Mouse (Mus musculus) v-Abl transformed pro-B cells (cell line): Measurements from ENCODE around the gene Mybpc1.
"Not testable (repeated sequence)": the region's sequence is repeated elsewhere in the genome, so short reads cannot be mapped to it uniquely, and the experiment has no call there.

Source experiments
- in situ Hi-C, 2 experiments: fragments of 400-800 bp; cut with MboI; formaldehyde crosslinking; loops; one replicate each; pipeline ENCODE4 v1.15.1; 2025; ENCODE audit not compliant: unreplicated experiment in 2 of 2

Gene Mybpc1

DNA sequence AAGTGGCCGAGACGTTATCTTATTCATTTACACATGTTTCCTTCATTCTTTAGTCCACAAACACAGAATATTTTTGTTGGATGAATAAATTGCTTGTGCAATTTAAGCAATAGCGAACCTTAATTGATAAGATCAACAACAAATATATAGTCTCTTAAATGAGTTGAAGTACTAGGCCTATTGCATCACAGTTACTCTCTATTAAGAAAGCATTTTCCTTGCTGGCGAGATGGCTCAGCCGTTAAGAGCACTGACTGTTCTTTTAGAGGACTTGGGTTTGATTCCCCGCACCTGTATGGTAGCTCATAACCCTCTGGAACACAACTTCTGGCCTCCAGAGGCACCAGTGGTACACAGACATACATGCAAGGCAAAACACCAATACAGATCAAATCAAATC, 47.9 kb downstream of the Mybpc1 start:
- in situ Hi-C loops: loop anchor here in 1 of 2 experiments (10.0 kb wide), 1 partner anchor 108 kb away; no protein-coding TSS in a partner anchor

DNA sequence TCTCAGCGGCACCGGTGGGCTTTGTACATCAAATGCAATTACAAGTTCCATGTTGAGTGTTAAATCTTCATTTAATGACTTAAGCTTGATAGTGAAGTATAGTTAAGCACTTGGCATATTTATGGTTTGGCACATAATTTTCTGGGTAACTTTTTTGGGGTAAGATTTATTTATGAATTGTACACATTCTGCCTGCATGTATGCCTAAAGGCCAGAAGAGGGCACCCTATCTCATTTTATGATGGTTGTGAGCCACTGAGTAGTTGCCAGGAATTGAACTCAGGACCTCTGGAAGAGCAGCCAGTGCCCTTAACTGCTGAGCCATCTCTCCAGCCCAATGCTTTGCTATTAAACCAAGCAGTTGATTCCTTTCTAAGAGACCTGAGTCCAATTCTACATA, 52.2 kb downstream of the Mybpc1 start:
- in situ Hi-C loops: loop anchor here (5.0 to 10.0 kb wide), 6 partner anchors 35 to 175 kb away; partner anchors contain the start of genes Dram1 (in 1 of the 2) and Gnptab (in 1 of the 2)

DNA sequence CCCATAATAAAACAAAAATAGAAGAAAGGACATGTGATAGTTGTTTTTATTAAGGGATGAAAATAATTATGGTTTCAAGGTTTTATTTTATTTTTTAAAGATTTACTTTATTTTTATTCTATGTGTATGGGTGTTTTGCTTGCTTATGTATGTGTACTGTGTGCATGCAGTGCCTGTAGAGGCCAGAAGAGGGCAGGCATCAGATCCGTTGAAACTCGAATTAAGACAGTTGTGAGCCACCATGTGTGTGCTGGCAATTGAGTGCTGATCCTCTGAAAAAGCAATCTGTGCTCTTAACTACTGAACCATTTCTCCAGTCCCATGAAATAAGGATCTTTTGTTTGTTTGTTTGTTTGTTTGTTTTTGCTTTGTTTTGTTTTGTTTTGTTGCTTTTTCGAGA, 54.7 kb downstream of the Mybpc1 start:
- in situ Hi-C loops: loop anchor here (5.0 to 10.0 kb wide), 6 partner anchors 37 to 177 kb away; partner anchors contain the start of genes Dram1 (in 1 of the 2) and Gnptab (in 1 of the 2)

DNA sequence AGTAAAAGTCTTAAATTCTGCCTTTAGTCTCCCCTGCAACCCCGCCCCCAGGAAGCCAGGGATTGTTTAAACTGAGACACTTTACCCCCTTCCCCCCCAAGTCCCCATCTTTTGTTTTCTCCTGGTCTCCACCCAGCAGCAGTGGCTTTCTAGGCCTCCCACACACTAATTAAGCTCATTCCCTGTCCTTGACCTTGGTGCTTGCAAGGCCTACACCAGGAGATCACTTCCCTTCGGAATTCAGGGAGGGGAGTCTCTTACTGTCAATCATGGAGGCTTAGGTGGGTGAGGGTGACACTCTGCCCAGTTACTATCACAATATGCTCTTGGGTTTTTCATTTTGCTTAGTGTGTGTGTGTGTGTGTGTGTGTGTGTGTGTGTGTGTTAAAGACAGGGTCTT, 57.3 kb downstream of the Mybpc1 start:
- in situ Hi-C loops: no loop called here

DNA sequence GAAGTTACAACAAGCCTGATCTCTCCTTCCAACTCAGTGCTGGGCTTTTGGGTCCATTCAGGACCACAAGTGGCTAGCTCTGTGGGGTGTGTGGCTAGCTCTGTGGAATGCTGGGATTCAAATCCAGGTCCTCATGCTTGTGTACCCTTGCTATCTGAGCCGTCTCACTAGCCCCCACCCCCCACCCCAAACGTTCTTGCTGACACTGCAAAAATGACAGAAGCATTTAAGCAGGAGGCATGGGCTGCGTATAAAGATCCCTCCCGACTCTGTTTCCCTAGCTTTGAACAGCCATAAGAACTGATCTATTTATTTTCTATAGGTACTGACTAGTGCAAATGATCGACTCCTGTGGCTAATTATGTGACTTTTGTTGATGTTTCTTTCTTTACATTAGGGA, 74.3 kb downstream of the Mybpc1 start:
- in situ Hi-C loops: no loop called here

DNA sequence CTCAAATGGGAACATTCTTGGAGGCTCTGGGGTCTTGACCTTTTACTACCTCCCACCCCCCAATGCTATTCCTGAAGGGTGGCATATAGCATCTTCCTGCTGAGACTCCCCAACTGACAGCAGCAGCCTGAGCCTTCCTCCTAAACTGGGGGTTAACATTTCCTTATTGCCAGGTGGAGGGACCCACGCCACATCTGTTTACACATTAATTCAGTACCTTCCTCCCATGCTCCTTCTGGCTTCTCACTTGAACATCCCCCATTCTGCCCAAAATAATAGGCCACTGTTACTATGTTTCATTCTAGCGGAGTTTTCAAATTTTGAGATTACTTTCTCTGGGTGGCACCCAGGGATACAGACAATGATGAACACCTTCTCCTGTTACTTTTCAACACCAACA, 80.9 kb downstream of the Mybpc1 start:
- in situ Hi-C loops: no loop called here

DNA sequence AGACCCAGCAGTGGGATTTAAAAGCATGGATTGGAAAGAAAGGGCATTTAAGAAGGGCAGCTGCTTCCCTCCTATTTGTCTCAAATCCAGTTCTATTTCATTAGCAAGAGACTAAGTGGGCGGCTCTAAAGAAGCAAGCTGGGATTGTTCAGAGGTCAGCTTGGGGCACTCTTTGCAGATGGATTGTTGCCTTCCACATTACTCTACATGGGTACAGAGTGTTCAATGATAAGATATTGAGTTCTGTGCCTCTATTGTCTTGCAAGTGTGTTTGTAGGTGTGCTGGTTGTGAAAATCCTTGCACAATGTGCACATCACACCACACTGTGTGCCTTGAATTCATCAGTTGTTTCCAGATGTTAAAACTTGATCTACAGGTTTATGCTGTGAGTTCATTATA, 81.7 kb downstream of the Mybpc1 start:
- in situ Hi-C loops: no loop called here

DNA sequence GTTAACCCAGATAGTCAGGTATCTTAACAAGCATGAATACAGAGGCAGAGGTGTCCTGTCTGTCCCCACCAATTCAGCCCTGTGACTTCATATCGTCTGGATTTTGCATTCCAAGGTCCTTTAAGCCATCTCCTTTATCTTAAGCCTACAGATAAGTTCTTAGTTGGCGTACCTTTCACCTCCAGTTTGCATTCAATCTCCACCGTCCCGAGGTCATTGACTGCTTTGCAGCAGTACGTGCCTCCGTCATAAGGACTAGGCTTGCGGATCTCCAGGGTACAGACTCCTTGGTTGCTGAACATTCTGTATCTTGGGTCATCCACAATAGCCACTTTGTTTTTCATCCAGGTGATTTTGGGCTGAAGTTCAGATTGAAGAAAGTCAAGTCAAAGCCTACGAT, 82.2 kb downstream of the Mybpc1 start:
- in situ Hi-C loops: no loop called here

DNA sequence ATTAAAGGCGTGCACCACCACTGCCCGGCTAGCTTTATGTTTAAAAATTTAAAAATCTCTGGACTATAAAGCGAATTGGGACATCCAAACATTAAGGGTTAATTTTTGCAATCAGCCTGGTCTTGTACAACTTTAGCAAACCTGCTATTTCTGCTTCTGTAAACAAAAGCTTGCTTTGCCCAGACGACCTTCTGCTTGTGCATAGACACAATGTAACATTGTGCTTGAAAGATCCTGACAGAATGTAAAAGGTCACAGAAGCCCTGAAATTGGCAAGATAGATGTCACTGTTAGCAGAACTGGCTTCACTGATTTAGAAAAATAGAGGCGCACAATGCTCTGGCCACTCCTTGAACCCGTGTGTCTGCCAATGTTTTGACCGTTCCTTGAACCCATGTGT, 89.9 kb downstream of the Mybpc1 start:
- in situ Hi-C loops: not testable (repeated sequence)

DNA sequence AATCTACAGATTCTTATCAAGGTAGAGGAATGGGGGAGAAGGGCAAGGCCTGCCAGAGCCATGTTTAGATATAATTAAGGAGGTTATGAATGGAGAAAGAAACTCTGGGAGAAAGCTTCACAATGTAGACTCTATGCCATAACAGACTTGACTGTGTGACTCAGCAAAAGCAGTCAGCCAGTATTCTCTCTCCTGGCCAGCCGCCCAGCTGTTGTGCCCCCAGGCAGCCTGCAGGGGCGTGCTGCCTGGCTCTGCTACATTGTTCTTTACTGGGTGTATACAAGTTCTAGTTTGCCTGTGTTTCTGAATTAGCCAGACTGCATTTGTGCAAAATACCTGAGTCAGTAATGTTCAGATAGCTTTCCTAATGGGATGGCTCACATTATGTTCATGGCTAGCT, 90.5 kb downstream of the Mybpc1 start:
- in situ Hi-C loops: no loop called here

DNA sequence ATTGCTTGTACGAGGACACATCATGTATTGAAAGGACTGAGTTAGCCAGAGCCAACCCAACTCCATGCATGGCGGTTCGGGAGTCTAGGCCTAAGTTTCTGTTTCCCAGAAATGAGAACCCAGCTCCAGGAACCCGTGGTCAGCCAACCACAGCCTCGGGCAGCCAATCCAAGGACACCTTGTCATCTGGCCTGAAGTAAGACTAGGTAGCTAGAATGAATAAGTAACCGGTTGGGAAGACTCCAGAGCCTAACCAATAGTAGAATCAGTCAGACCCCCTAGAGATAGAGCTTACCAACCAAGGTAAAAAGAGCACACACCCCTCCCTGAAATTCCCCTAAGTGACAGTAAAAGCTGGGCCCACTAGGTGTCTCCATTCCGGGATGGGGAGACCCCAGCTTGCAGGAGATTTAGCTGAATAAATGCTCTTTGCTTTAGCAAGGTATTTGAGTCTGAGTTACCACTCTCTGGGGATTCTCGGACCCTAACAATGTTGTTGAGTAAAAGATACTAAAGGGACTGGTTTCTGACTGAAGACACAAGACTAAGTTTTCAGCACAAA, 91.3 kb downstream of the Mybpc1 start:
- in situ Hi-C loops: no loop called here

DNA sequence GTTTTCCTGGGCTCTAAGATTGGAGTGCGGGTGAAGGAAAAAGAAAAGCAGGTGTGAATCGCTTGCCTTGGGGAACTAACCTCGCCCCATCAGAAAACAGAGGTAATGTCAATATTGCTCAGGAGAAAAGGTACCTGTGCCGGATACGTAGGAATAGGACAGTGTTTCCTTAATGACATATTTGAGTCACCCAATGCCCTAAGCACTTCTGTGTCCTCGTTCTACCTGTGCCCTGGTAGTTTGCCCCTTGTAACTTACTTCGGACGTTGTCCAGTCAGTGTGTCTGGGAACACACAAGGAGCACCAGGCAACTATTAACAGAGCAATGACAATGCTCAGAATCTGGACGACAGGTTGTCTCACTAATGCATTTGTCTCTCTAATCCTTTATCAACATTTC, 93.6 kb downstream of the Mybpc1 start:
- in situ Hi-C loops: no loop called here

DNA sequence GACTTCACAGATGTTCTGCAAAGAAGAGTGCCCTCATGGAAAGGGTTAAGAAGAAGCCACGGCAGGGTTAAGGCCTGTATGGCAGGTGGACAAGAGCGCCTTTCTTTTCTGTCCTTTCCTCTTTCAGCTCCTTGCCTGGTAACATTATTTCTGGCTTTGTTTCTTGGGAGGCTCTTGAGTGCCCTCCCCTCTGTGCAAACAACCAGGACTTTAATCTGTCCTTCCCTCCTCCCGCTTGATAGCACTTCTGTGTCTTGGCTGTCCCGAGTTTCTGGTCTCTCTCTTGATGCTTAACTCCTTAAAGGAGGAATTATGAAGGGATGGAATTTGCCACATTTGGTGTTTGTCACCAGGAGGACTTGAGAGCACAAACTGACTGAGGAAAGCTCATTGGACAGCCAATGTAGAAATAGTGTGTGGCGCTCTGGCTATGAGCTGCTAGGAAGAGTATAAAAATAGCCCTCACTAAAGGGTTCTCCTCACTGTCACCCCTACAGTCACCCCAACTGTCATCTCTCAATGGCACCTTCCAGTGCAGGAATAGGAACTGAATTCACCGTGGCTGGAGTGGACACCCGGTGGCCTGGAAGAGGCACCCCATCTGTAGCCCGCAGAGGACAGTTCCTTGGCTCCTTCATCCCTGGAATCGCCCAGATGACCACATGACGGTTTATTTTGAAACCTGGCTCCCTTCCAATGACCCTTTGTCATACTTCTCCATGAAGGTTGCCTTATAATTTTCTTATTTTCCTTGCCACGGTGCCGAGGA, 94.3 kb downstream of the Mybpc1 start:
- in situ Hi-C loops: no loop called here

DNA sequence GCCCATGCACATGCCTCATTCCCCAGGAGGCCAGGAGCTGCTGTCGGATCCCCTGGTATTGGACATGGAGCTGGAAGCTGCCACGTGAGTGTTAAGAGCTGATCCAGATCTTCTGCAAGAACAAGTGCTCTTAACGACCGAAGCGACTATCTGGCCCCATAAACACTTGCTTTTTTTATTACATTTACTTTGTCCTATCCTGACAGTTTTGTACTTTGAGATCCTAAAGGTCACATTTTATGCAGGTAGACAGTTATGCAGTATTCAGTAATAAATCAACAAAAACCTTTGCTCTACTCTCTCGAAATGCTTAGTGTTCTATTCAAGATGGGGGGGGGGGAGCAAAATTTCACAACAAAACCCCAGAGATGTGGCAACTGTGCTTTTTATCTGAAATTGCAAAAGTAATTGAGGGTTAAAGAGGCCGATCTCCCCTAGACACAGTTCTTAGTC, 97.2 kb downstream of the Mybpc1 start:
- in situ Hi-C loops: loop anchor here (10.0 kb wide), 1 partner anchor 77 kb away; no protein-coding TSS in a partner anchor

DNA sequence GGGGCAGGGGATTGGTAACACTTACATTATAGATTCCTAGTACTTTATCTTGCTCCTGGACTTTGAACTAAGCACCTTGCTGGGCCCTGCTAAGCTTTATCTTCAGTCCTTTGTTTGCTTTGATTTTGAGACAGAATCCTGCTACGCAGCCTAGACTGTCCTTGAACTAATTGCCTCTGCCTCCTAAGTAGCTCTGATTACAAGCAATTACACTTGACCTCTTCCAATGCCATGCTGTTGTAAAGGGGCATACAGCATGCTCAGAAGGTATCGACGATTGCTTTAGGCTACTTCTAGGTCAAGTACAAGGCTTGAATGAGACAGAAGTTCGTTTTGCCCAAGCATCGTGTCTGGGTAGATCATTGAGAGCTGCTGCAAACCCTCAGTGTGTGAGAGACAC, 99.7 kb downstream of the Mybpc1 start:
- in situ Hi-C loops: loop anchor here (10.0 kb wide), 1 partner anchor 80 kb away; no protein-coding TSS in a partner anchor

DNA sequence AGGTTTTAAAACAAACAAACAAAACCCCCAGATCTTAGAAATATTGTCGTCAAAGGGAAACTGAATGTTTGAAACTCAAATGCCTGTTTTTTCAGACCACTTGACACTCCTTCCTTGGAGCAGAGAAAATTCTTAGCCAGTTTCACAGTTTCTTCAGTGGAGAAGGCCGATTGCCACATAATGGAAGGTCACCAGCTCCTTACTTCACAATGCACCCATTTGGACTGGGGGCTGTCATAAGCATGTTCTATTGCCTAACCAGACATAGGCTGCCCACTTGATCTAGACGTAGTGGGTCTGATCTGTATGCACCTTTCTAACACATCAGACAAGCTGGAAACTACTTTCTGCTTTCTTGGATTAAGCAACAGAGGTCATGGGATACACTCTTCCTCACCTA, 100.5 kb downstream of the Mybpc1 start:
- in situ Hi-C loops: loop anchor here (10.0 kb wide), 1 partner anchor 80 kb away; no protein-coding TSS in a partner anchor

DNA sequence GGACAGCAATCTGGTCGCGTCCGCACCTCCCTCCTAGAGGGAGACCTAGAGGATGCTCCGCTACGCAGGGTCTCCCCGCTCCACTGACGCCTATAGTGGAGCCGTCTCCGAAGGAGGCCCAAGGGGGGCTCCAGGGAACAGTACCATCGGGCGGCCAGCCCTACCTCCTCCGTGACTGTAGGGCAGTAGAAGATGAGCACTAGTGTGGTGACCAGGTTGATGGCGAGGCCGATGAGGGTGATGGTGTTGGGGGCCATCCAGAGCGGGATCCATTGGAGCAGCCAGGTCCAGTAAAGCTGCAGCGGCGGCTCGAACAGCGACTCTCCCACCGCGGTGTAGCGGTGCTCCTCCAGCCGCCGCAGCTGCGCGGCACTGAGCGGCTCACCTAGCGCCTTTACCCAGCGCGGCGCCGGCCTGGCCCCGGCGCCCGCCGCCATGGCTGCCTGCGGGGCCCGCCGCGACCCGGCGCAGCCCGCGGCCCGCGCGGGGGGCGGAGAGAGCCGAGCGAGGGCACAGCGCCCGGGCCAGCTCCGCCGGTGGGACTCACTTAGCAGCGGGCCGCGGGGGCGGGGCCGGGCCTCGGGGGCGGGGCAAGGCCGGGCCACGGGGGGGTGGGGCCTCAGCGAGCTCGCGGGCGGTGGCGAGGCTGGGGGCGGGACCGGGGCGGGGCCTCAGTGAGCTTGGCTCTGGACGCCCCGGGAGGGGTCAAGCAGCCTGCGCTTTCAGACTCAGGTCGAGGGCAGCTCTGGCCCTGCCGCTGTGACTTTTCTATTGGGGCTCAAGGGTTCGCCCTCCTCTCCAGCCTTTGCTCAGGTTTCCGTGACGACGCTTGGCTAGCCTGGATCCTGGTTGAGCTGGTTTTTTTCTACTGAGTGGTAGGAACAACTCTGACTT, 101.3 kb downstream of the Mybpc1 start, which contains the start of gene Chpt1:
Gene Chpt1, minus strand, starts transcription at position 653 of the 894 bp plus-strand sequence.
- in situ Hi-C loops: loop anchor here (10.0 kb wide), 1 partner anchor 81 kb away; no protein-coding TSS in a partner anchor

DNA sequence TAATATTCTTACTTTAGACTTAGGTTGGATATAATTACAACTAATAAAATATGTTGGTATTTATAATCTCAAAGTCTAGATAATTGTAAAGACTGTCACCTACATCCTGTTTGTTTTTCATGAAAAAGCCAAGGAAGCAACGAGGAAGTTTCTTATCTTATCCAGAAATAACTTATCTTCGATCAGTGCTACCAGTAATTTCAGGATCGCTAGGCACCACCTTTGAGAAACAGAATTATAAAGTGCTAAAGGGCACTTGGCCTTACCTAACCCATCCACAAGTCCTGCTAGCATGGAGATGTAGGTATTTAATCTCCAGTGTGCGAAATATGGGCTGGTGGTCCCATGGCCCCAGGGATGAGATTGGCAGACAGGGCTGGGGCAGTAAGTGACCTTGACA, 102.0 kb downstream of the Mybpc1 start:
- in situ Hi-C loops: loop anchor here (10.0 kb wide), 1 partner anchor 82 kb away; no protein-coding TSS in a partner anchor

DNA sequence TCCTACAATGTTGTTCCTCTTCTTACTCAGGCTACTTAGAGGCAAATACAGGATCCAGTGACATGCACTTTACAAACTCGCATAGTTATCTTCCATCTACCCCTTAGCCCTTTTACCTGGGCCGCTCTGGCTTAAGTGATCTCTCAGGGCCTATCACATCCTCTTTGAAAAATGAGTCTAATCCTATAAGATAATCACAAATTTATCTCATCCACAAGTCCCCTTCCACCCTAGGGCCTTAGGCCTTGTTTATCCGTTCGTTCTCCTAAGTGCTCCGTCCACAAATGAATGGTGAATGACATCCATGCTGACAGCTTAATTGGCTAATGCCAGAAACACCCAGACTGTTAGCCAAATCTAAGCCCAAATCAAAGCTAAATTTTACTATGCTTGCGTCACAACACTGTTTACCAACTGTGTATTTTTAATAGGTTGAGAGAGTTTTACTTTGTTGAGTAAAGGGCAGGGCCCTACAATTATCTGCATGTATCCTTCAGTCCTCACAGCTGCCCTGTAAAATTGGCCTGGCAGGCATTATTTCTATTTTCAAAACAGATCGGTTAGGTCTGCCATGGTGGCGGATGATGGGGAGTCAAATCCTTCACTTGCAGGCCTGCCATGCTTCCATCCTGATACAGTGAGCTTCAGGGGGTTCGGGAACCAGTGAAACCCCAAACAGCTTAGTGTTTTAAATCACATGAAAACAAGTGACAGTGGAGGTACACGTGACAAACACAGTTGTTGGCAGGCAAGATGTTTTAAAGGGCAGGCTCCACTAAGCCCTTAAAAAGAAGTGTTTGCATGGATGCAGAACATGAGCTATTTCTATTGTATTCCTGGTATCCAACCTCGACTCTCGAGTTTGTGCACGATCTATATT, 102.8 kb downstream of the Mybpc1 start:
- in situ Hi-C loops: loop anchor here (10.0 kb wide), 1 partner anchor 83 kb away; no protein-coding TSS in a partner anchor
